Mouse (Mus musculus) MEL (cell line): Measurements from ENCODE around the gene Morn1. TPM values are rescaled to one million over a fixed set of nuclear protein-coding genes. Genes with fewer than 3 reads are reported as not detected.

ENCODE experiments used
- DNase-seq: peaks from one replicate; pipeline ENCODE4 v3.0.0; 2011; ENCODE audit warnings: low read depth, low spot score
- H3K27ac ChIP-seq: 2 replicates; pipeline ENCODE4 v1.5.1; 2012; ENCODE audit warnings: low read depth, mild to moderate bottlenecking, control low read depth, low read length, moderate library complexity; ENCODE audit not compliant: control insufficient read depth
- H3K27me3 ChIP-seq, 2 experiments: fragments of 150-350 bp in 1 of 2; sonication (generic) in 1 of 2; 2 replicates each; pipeline ENCODE4 v1.6.1; 2012; ENCODE audit warnings: low read length in 2 of 2, mild to moderate bottlenecking in 2 of 2, improper control_type of control experiment in 1 of 2, moderate library complexity in 1 of 2; ENCODE audit not compliant: insufficient read depth in 2 of 2, control insufficient read depth in 1 of 2
- H3K36me3 ChIP-seq, 2 experiments: 2 replicates each; pipeline ENCODE4 v1.6.1; 2012 to 2014; ENCODE audit warnings: low read length in 2 of 2, improper control_type of control experiment in 1 of 2, inconsistent platforms in 1 of 2, mild to moderate bottlenecking in 1 of 2; ENCODE audit not compliant: insufficient read depth in 2 of 2, control insufficient read depth in 1 of 2
- H3K4me1 ChIP-seq, 2 experiments: fragments of 150-350 bp in 1 of 2; sonication (generic) in 1 of 2; 2 replicates each; pipeline ENCODE4 v1.6.1; 2012; ENCODE audit warnings: low read length in 2 of 2, improper control_type of control experiment in 1 of 2, mild to moderate bottlenecking in 1 of 2; ENCODE audit not compliant: insufficient read depth in 2 of 2, control insufficient read depth in 1 of 2
- H3K4me3 ChIP-seq, 2 experiments: fragments of 150-350 bp in 1 of 2; sonication (generic) in 1 of 2; 2 replicates each; pipeline ENCODE4 v1.5.1; 2012; ENCODE audit warnings: low read depth in 2 of 2, low read length in 2 of 2, mild to moderate bottlenecking in 2 of 2, moderate library complexity in 2 of 2, control low read depth in 1 of 2, improper control_type of control experiment in 1 of 2; ENCODE audit not compliant: control insufficient read depth in 1 of 2, insufficient read depth in 1 of 2
- H3K79me2 ChIP-seq: 2 replicates; pipeline ENCODE4 v1.6.1; 2012; ENCODE audit warnings: mild to moderate bottlenecking, low read length, moderate library complexity; ENCODE audit not compliant: control insufficient read depth, poor library complexity, insufficient read depth
- H3K9ac ChIP-seq: 2 replicates; pipeline ENCODE4 v1.6.1; 2012; ENCODE audit warnings: low read depth, mild to moderate bottlenecking, control low read depth, low read length, moderate library complexity; ENCODE audit not compliant: control insufficient read depth, poor library complexity, severe bottlenecking
- H3K9me3 ChIP-seq: fragments of 150-350 bp; sonication (generic); replicated peaks from 2 replicates; pipeline ENCODE4 v1.6.1; 2012; ENCODE audit warnings: mild to moderate bottlenecking, low read length, improper control_type of control experiment, moderate library complexity; ENCODE audit not compliant: insufficient read depth
- BHLHE40 ChIP-seq: IDR thresholded peaks from 2 replicates; pipeline ENCODE4 v1.6.1; 2012; ENCODE audit warnings: low read depth, mild to moderate bottlenecking, inconsistent platforms, low read length, improper control_type of control experiment, borderline replicate concordance
- E2F4 ChIP-seq: IDR thresholded peaks from 2 replicates; pipeline ENCODE4 v1.6.1; 2011; ENCODE audit warnings: low read depth, low read length, improper control_type of control experiment, borderline replicate concordance
- ELF1 ChIP-seq: IDR thresholded peaks from 2 replicates; pipeline ENCODE4 v1.6.1; 2014; ENCODE audit warnings: low read depth, mild to moderate bottlenecking, inconsistent platforms, low read length, improper control_type of control experiment, moderate library complexity
- GATA1 ChIP-seq: IDR thresholded peaks from 2 replicates; pipeline ENCODE4 v1.6.1; 2011; ENCODE audit warnings: low read depth, low read length, improper control_type of control experiment
- MAFK ChIP-seq: IDR thresholded peaks from 2 replicates; pipeline ENCODE4 v1.6.1; 2011; ENCODE audit warnings: low read depth, mild to moderate bottlenecking, low read length, improper control_type of control experiment, borderline replicate concordance
- MAZ ChIP-seq: IDR thresholded peaks from 2 replicates; pipeline ENCODE4 v1.6.1; 2012; ENCODE audit warnings: low read depth, mild to moderate bottlenecking, inconsistent platforms, low read length, improper control_type of control experiment
- MEF2A ChIP-seq: IDR thresholded peaks from 2 replicates; pipeline ENCODE4 v1.6.1; 2014; ENCODE audit warnings: low read depth, mild to moderate bottlenecking, inconsistent platforms, low read length, improper control_type of control experiment; ENCODE audit not compliant: poor library complexity, insufficient replicate concordance, severe bottlenecking; ENCODE audit errors: extremely low read depth
- MXI1 ChIP-seq: IDR thresholded peaks from 2 replicates; pipeline ENCODE4 v1.6.1; 2011; ENCODE audit warnings: mild to moderate bottlenecking, low read depth, low read length, improper control_type of control experiment
- MYC ChIP-seq: IDR thresholded peaks from 2 replicates; pipeline ENCODE4 v1.6.1; 2011; ENCODE audit warnings: low read depth, mild to moderate bottlenecking, low read length, improper control_type of control experiment, moderate library complexity
- NELFE ChIP-seq: IDR thresholded peaks from 2 replicates; pipeline ENCODE4 v1.6.1; 2011; ENCODE audit warnings: low read depth, low read length, improper control_type of control experiment
- POLR2AphosphoS2 ChIP-seq: IDR thresholded peaks from 2 replicates; pipeline ENCODE4 v1.6.1; 2011; ENCODE audit warnings: low read length, improper control_type of control experiment
- POLR2AphosphoS5 ChIP-seq: IDR thresholded peaks from 2 replicates; pipeline ENCODE4 v1.6.1; 2012; ENCODE audit warnings: low read depth, borderline replicate concordance, mild to moderate bottlenecking, inconsistent platforms, low read length, moderate library complexity, mixed read lengths
- RCOR1 ChIP-seq: IDR thresholded peaks from 2 replicates; pipeline ENCODE4 v1.6.1; 2012; ENCODE audit warnings: low read depth, mild to moderate bottlenecking, inconsistent platforms, low read length, improper control_type of control experiment
- SMC3 ChIP-seq: IDR thresholded peaks from 2 replicates; pipeline ENCODE4 v1.6.1; 2011; ENCODE audit warnings: low read depth, low read length, improper control_type of control experiment
- TBP ChIP-seq: IDR thresholded peaks from 2 replicates; pipeline ENCODE4 v1.8.0; 2011; ENCODE audit warnings: low read depth, low read length, improper control_type of control experiment
- TCF12 ChIP-seq: IDR thresholded peaks from 2 replicates; pipeline ENCODE4 v1.6.1; 2014; ENCODE audit warnings: low read depth, mild to moderate bottlenecking, inconsistent platforms, low read length, improper control_type of control experiment, moderate library complexity
- UBTF ChIP-seq: IDR thresholded peaks from 2 replicates; pipeline ENCODE4 v1.6.1; 2012; ENCODE audit warnings: low read depth, mild to moderate bottlenecking, inconsistent platforms, low read length, improper control_type of control experiment, moderate library complexity, borderline replicate concordance; ENCODE audit not compliant: insufficient read depth
- ZC3H11A ChIP-seq: IDR thresholded peaks from 2 replicates; pipeline ENCODE4 v1.6.1; 2012; ENCODE audit warnings: low read depth, mild to moderate bottlenecking, inconsistent platforms, low read length, improper control_type of control experiment
- ZKSCAN1 ChIP-seq: IDR thresholded peaks from 2 replicates; pipeline ENCODE4 v1.6.1; 2012; ENCODE audit warnings: low read depth, mild to moderate bottlenecking, inconsistent platforms, low read length, improper control_type of control experiment, moderate library complexity
- ZMIZ1 ChIP-seq: IDR thresholded peaks from 2 replicates; pipeline ENCODE4 v1.6.1; 2012; ENCODE audit warnings: low read depth, mild to moderate bottlenecking, inconsistent platforms, low read length, improper control_type of control experiment, moderate library complexity
- polyA plus RNA-seq, 2 experiments: library from polyadenylated mRNA; stranded (reverse) in 1 of 2; unstranded in 1 of 2; fragments of >175 nt in 1 of 2; fragments of >200 nt in 1 of 2; gene quantifications; 2 replicates each; pipeline versions ENCODE4 v1.2.1 to v1.2.4; 2012; ENCODE audit warnings: low replicate concordance in 2 of 2, low read depth in 1 of 2; ENCODE audit not compliant: insufficient read length in 2 of 2, insufficient read depth in 1 of 2, missing spikeins in 1 of 2
- total RNA-seq: library from RNA; depleted of rRNA; stranded (reverse); fragments of 300-350 nt; gene quantifications from 2 replicates; pipeline ENCODE4 v1.2.3, GENCODE M21; 2012

The Morn1 gene
- total and polyA plus RNA-seq, 3 experiments = 4.1 to 4.4 TPM; not detected in 1

DNA sequence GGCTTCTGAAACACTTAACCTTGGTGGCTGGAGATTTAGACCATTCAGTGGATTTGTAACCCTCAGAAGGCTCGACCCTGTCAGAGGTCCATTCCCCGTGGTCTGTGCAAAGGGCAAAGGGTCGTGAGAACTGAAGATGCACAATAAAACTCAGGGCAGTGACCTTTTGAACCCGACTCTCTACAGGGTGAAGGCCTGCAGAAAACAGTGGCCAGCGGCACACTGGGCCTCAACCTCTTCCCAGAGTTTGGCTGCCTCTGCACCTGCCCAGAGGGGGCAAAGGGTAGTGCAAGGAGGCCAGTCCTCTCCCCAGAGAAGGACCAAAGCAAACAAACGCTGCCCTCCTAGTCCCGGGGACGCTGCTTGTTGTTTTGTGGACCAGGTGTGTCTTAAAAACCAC, 102.0 kb downstream of the Morn1 start:
- Histone ChIP-seq H3K9ac (no peak overlapping the region), H3K4me3 (no peak overlapping the region), H3K27me3 (no peaks in the 10 kb centered on the region), H3K27ac (no peak overlapping the region), H3K36me3 (no peaks in the 10 kb centered on the region), H3K4me1 (no peaks in the 10 kb centered on the region), H3K9me3 (no peaks in the 10 kb centered on the region), H3K79me2 (peaks cover 2% of the 10 kb centered on the region)
- TF ChIP-seq ZKSCAN1 (no peak), UBTF (no peak), E2F4 (no peak), TCF12 (no peak), TBP (no peak), MXI1 (no peak), ELF1 (no peak), ZC3H11A (no peak), MYC (no peak), ZMIZ1 (no peak), POLR2AphosphoS2 (no peak), MAFK (no peak)
- no peak for DNase-seq

- Histone ChIP-seq H3K27ac (no peak overlapping the region), H3K4me3 (no peak overlapping the region)
Observed at GRCm38 (mm10) chr4:155188803-155189202, 102.4 kb downstream of the Morn1 start.

More at GRCm38 (mm10) chr4:155188803-155189202, 102.4 kb downstream of the Morn1 start:
- Histone ChIP-seq H3K79me2 (peaks cover 2% of the 10 kb centered on the region), H3K27me3 (no peaks in the 10 kb centered on the region)
- no peak for DNase-seq
- TF ChIP-seq ZMIZ1 (no peak), GATA1 (no peak), NELFE (no peak), BHLHE40 (no peak), MAZ (no peak), RCOR1 (no peak), MYC (no peak), MEF2A (no peak), POLR2AphosphoS5 (no peak), SMC3 (no peak)
- TF ChIP-seq, all 39 proteins: peak for 0
- Histone ChIP-seq H3K9ac (no peak overlapping the region), H3K4me1 (no peaks in the 10 kb centered on the region), H3K36me3 (no peaks in the 10 kb centered on the region), H3K9me3 (no peaks in the 10 kb centered on the region)
